Mouse (Mus musculus) bone marrow macrophage, adult 2 months (primary cell): ENCODE measurements at regions not wholly inside any gene's neighbourhood (a gene's known extent, or its start where the extent isn't known, plus 50 kb on each side); places are given as distances from the start of the nearest gene placed in this dataset.

Experiments
- CTCF ChIP-seq: IDR thresholded peaks from 2 replicates; pipeline ENCODE4 v1.5.1; 2012; ENCODE audit warnings: low read depth, mild to moderate bottlenecking, low read length, moderate library complexity
- POLR2A ChIP-seq: IDR thresholded peaks from 2 replicates; pipeline ENCODE4 v1.6.1; 2012; ENCODE audit warnings: mild to moderate bottlenecking, low read depth, low read length, borderline replicate concordance

- TF ChIP-seq POLR2A (no peak), CTCF (no peak)
Measured at GRCm38 (mm10) chr2:124740848-124741247, 327.1 kb upstream of the Slc24a5 start.
